Mouse (Mus musculus) heart, adult 2 months (tissue): ENCODE measurements around the gene Nhlrc2. TPM values are rescaled to one million over a fixed set of nuclear protein-coding genes. Genes with fewer than 3 reads are reported as not detected.

Experiments
- DNase-seq, 2 experiments: peaks; one replicate each; pipeline ENCODE4 v3.0.0; 2021
- H3K27ac ChIP-seq: fragments of 200-600 bp; 2 replicates; pipeline ENCODE4 v1.8.1; 2022
- H3K27me3 ChIP-seq: fragments of 200-500 bp; 2 replicates; pipeline ENCODE4 v1.6.1; 2012; ENCODE audit warnings: mild to moderate bottlenecking, low read length, inconsistent platforms, mixed read lengths; ENCODE audit not compliant: control insufficient read depth, insufficient read depth
- H3K36me3 ChIP-seq: fragments of 200-500 bp; 2 replicates; pipeline ENCODE4 v1.6.1; 2012; ENCODE audit warnings: low read length, inconsistent platforms; ENCODE audit not compliant: control insufficient read depth, insufficient read depth
- H3K4me1 ChIP-seq: fragments of 200-500 bp; 2 replicates; pipeline ENCODE4 v1.6.1; 2011; ENCODE audit warnings: low read length; ENCODE audit not compliant: control insufficient read depth, insufficient read depth
- H3K4me3 ChIP-seq: fragments of 200-600 bp; 2 replicates; pipeline ENCODE4 v1.8.1; 2022
- H3K79me2 ChIP-seq: fragments of 200-500 bp; replicated peaks from 2 replicates; pipeline ENCODE4 v1.6.1; 2012; ENCODE audit warnings: mild to moderate bottlenecking, inconsistent platforms, low read length, moderate library complexity, mixed read lengths; ENCODE audit not compliant: control insufficient read depth, insufficient read depth
- H3K9ac ChIP-seq: fragments of 200-500 bp; 2 replicates; pipeline ENCODE4 v1.6.1; 2012; ENCODE audit warnings: low read depth, mild to moderate bottlenecking, control low read depth, inconsistent platforms, low read length, mixed read lengths
- CTCF ChIP-seq: fragments of 200-600 bp; IDR thresholded peaks from 2 replicates; pipeline ENCODE4 v1.8.1; 2022; ENCODE audit warnings: antibody characterized with exemption, mild to moderate bottlenecking, moderate library complexity
- EP300 ChIP-seq: fragments of 200-500 bp; IDR thresholded peaks from 2 replicates; pipeline ENCODE4 v1.6.1; 2011; ENCODE audit warnings: low read depth, low read length, control low read depth; ENCODE audit not compliant: insufficient read depth
- POLR2A ChIP-seq: fragments of 200-500 bp; IDR thresholded peaks from 2 replicates; pipeline ENCODE4 v1.6.1; 2011; ENCODE audit warnings: mild to moderate bottlenecking, low read depth, low read length, control low read depth; ENCODE audit not compliant: insufficient read depth
- WGBS: fragments of 180-500 bp; shearing (Covaris S2); methylation state at CpG from one replicate; pipeline ENCODE4 v1.1.7; 2018; 5-methylcytosine and 5-hydroxymethylcytosine counted together
- intact Hi-C: fragments of 180-260 bp; cut with DNase I; formaldehyde crosslinking; loops from one replicate; pipeline ENCODE4 v1.15.1; 2025
- polyA plus RNA-seq: library from polyadenylated mRNA; depleted of rRNA; stranded (reverse); fragments of >200 nt; gene quantifications from 2 replicates; pipeline ENCODE4 v1.2.3, GENCODE M21; 2012
- total RNA-seq, 2 experiments: library from RNA; stranded (reverse); gene quantifications; 2 replicates each; pipeline ENCODE4 v1.2.3; 2021

Gene Nhlrc2
- total and polyA plus RNA-seq, 3 experiments: 7.1 to 28.0 (median 26.9) TPM

DNA sequence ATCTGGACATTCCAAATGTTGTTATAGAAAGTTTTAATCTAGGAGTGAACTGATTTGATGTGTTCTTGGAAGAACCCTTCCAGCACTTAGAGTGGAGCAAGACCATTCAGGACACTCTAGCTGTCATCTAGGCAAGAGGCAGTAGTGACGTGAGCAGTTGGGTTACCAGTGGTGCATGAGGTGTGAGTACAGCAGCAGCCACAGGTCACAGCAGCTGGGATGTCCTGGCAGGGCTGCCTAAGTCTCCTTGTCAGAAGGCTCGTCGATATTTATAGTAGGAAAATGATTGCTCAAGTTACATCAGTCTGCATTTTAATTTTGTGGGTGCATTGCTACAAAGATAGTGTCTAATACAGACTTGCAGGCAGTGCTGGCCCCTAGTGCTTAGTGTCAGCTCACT, 42.2 kb downstream of the Nhlrc2 start:
- peaks cover 3% of the 10 kb centered on the region; the same call in 1 of the 2 replicates for H3K36me3 ChIP-seq
- H3K27ac ChIP-seq: no peak overlapping the region
- H3K79me2 ChIP-seq: no peaks in the 10 kb centered on the region
- intact Hi-C loops: no loop called here
- DNase-seq: no peak
- H3K9ac ChIP-seq: no peak overlapping the region
- H3K4me1 ChIP-seq: peaks cover 6% of the 10 kb centered on the region
- H3K4me3 ChIP-seq: no peak overlapping the region
- no peak for TF ChIP-seq CTCF
- TF ChIP-seq POLR2A: no peak
- no peak for TF ChIP-seq EP300
- H3K27me3 ChIP-seq: no peaks in the 10 kb centered on the region
- WGBS: 80% methylated on average over 3 of the region's 3 CpGs

DNA sequence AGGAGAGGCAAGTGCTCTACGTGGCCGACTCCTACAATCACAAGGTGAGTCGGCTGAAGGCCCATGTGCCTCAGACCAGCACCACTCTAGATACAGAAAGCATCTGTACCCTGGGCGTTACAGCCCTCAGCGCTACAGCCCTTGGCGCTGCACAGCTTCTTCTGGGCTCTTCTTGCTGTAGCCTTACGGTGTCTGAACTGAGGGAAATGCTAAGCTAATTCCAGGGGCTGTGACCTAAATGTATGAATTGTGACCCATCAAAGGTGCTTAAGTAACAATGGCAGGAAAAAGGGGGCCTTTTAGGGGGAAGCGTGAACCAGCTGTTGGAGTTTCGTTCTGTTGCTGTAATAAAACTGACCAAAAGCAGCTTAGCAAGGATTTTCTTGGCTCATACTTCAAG, 44.4 kb downstream of the Nhlrc2 start:
- Histone ChIP-seq H3K4me1 (peaks cover 4% of the 10 kb centered on the region), H3K27me3 (no peaks in the 10 kb centered on the region), H3K27ac (no peak overlapping the region), H3K9ac (no peak overlapping the region), H3K4me3 (no peak overlapping the region), H3K79me2 (no peaks in the 10 kb centered on the region), H3K36me3 (no peaks in the 10 kb centered on the region)
- 86% methylated on average over 9 of the region's 9 CpGs for WGBS
- intact Hi-C loops: no loop called here
- no peak for DNase-seq
- TF ChIP-seq POLR2A: no peak
- no peak for TF ChIP-seq EP300
- TF ChIP-seq CTCF: no peak

GRCm38 (mm10) chr19:56599996-56600395, 51.9 kb downstream of the Nhlrc2 start:
- TF ChIP-seq CTCF: no peak
- 52% methylated on average over 3 of the region's 3 CpGs for WGBS
- intact Hi-C loops: loop anchor here (5.0 kb wide), 2 partner anchors 82 to 122 kb away; partner anchors contain the start of gene Adrb1
- Histone ChIP-seq H3K27me3 (no peaks in the 10 kb centered on the region), H3K4me1 (peaks cover 2% of the 10 kb centered on the region; the same call in 1 of the 2 replicates), H3K79me2 (no peaks in the 10 kb centered on the region), H3K36me3 (peaks cover 3% of the 10 kb centered on the region; the same call in 1 of the 2 replicates), H3K9ac (no peak overlapping the region), H3K27ac (no peak overlapping the region), H3K4me3 (no peak overlapping the region)
- peak in 1 of 2 experiments; percentile 27 for DNase-seq

- TF ChIP-seq POLR2A (no peak), CTCF (no peak), EP300 (no peak)
- DNase-seq: no peak
- Histone ChIP-seq H3K4me3 (no peak overlapping the region), H3K79me2 (no peaks in the 10 kb centered on the region), H3K9ac (no peak overlapping the region), H3K4me1 (peaks cover 2% of the 10 kb centered on the region; the same call in 1 of the 2 replicates), H3K36me3 (peaks cover 3% of the 10 kb centered on the region; the same call in 1 of the 2 replicates), H3K27ac (no peak overlapping the region), H3K27me3 (no peaks in the 10 kb centered on the region)
- 65% methylated on average over 7 of the region's 7 CpGs for WGBS
- intact Hi-C loops: loop anchor here (5.0 kb wide), 2 partner anchors 82 to 122 kb away; partner anchors contain the start of gene Adrb1
These were observed 52.7 kb downstream of the Nhlrc2 start for GRCm38 (mm10) chr19:56600797-56601196.

DNA sequence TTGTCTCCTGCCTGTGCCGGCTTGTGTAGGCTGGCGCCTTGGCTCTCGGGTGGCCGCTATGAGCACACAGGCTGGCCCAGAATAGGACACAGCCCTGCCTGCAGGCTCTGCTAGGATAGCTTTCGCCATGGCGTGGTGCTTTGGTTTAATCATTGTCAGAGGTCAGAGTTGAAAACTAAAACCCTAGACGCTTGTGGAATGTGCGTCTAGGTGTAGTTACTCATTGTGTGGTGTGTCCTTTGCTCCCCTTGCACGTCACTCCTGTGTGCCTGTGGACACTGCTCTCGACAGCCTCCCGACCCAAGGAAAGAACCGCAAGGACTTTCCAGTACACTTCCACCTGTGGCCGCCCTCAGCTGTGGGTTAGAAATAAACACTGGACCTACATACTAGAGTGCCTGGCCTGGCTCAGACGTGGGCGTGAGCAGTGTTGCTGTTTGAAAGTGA, 53.9 kb downstream of the Nhlrc2 start:
- 72% methylated on average over 15 of the region's 15 CpGs for WGBS
- H3K9ac ChIP-seq: no peak overlapping the region
- peak overlapping the region; percentile 15 for H3K27ac ChIP-seq
- peak in 1 of 2 experiments; percentile 43 for DNase-seq
- peaks cover 2% of the 10 kb centered on the region; the same call in 1 of the 2 replicates for H3K4me1 ChIP-seq
- no peak overlapping the region for H3K4me3 ChIP-seq
- TF ChIP-seq EP300 (no peak), POLR2A (no peak), CTCF (no peak)
- intact Hi-C loops: loop anchor here (5.0 kb wide), 2 partner anchors 80 to 120 kb away; partner anchors contain the start of gene Adrb1
- H3K27me3 ChIP-seq: no peaks in the 10 kb centered on the region
- H3K79me2 ChIP-seq: no peaks in the 10 kb centered on the region
- H3K36me3 ChIP-seq: peaks cover 3% of the 10 kb centered on the region; the same call in 1 of the 2 replicates

GRCm38 (mm10) chr19:56608946-56609345, 60.9 kb downstream of the Nhlrc2 start:
- WGBS: 24% methylated on average over 5 of the region's 5 CpGs
- no peak for DNase-seq
- H3K27ac ChIP-seq: no peak overlapping the region
- no peaks in the 10 kb centered on the region for H3K36me3 ChIP-seq
- H3K79me2 ChIP-seq: no peaks in the 10 kb centered on the region
- no peaks in the 10 kb centered on the region; the same call in 1 of the 2 replicates for H3K4me1 ChIP-seq
- H3K4me3 ChIP-seq: no peak overlapping the region
- H3K9ac ChIP-seq: no peak overlapping the region
- no peaks in the 10 kb centered on the region for H3K27me3 ChIP-seq
- intact Hi-C loops: no loop called here
- TF ChIP-seq CTCF (no peak), POLR2A (no peak), EP300 (no peak)
